Mouse (Mus musculus) cerebellum, adult 2 months (tissue): ENCODE results near the gene Mterf1b.

Source experiments
- CTCF ChIP-seq: fragments of 200-500 bp; IDR thresholded peaks from 2 replicates; pipeline ENCODE4 v1.5.1; 2011; ENCODE audit warnings: low read depth, mild to moderate bottlenecking, control low read depth, low read length, moderate library complexity, borderline replicate concordance; ENCODE audit not compliant: insufficient read depth
- POLR2A ChIP-seq: fragments of 200-500 bp; IDR thresholded peaks from 2 replicates; pipeline ENCODE4 v1.6.1; 2011; ENCODE audit warnings: low read length, control low read depth, borderline replicate concordance; ENCODE audit not compliant: insufficient read depth

DNA sequence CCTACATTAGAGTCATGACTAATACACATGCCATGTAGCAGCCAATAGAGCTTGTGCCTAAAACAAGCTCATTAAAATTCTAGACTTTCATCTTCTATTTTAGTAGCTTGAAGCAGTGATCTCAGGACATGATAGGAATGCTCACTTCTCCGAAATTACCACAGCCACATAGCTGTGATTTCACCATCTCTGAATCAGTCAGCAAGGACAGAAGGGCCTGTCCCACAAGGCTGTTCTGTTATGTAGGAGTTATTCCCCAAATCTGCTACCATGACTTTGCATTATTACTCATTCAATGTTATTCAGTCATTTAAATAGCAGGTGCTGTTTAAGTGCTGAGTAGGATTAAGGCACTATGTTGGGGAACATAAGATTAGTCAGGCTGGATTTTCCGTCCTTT, 42.3 kb downstream of the Mterf1b start:
- TF ChIP-seq CTCF (no peak), POLR2A (no peak)
